Mouse (Mus musculus) stomach, embryonic 14.5 days (tissue): ENCODE results near the gene Pid1. TPM values are rescaled to one million over a fixed set of nuclear protein-coding genes. Genes with fewer than 3 reads are reported as not detected.

Experiments used
- ATAC-seq: fragments of 200-750 bp; cut with Nextera tagmentation; 2 replicates; pipeline ENCODE4 v1.8.0; 2017; ENCODE audit warnings: low read depth, moderate TSS enrichment; ENCODE audit not compliant: insufficient number of reproducible peaks, insufficient read depth, low FRiP score
- H3K27ac ChIP-seq: fragments of 300-500 bp; sonication (generic); 2 replicates; pipeline ENCODE4 v1.5.1; 2014; ENCODE audit warnings: mild to moderate bottlenecking, low read length, moderate library complexity, mixed read lengths
- H3K27me3 ChIP-seq: fragments of 300-500 bp; sonication (generic); 2 replicates; pipeline ENCODE4 v1.6.1; 2014; ENCODE audit warnings: low read length, control low read depth, mixed read lengths; ENCODE audit not compliant: control insufficient read depth, insufficient read depth
- H3K36me3 ChIP-seq: fragments of 300-500 bp; sonication (generic); 2 replicates; pipeline ENCODE4 v1.6.1; 2014; ENCODE audit warnings: mild to moderate bottlenecking, control low read depth, low read length, moderate library complexity, mixed read lengths; ENCODE audit not compliant: control insufficient read depth, insufficient read depth
- H3K4me1 ChIP-seq: fragments of 300-500 bp; sonication (generic); 2 replicates; pipeline ENCODE4 v1.6.1; 2014; ENCODE audit warnings: low read length, control low read depth, mixed read lengths; ENCODE audit not compliant: control insufficient read depth, insufficient read depth
- H3K4me2 ChIP-seq: fragments of 300-500 bp; sonication (generic); replicated peaks from 2 replicates; pipeline ENCODE4 v1.6.1; 2014; ENCODE audit warnings: low read depth, low read length, control low read depth
- H3K4me3 ChIP-seq: fragments of 300-500 bp; sonication (generic); 2 replicates; pipeline ENCODE4 v1.5.1; 2014; ENCODE audit warnings: low read depth, low read length, control low read depth
- H3K9ac ChIP-seq: fragments of 300-500 bp; sonication (generic); replicated peaks from 2 replicates; pipeline ENCODE4 v1.6.1; 2014; ENCODE audit warnings: low read depth, mild to moderate bottlenecking, control low read depth, low read length, moderate library complexity, mixed read lengths
- H3K9me3 ChIP-seq: fragments of 300-500 bp; sonication (generic); 2 replicates; pipeline ENCODE4 v1.6.1; 2016; ENCODE audit warnings: low read depth, low read length, control low read depth; ENCODE audit not compliant: control insufficient read depth
- WGBS: fragments of 180-500 bp; shearing (Covaris S2); extraction: QIAGEN DNeasy Blood & Tissue Kit; methylation state at CpG from one replicate; pipeline ENCODE4 v1.1.7; 2014; 5-methylcytosine and 5-hydroxymethylcytosine counted together
- polyA plus RNA-seq: library from polyadenylated mRNA; unstranded; fragments of >200 nt; fragmentation: Nextera tagmentation; extraction: Ambion mirVana; gene quantifications from 2 replicates; pipeline ENCODE4 v1.2.1, GENCODE M21; 2014

The Pid1 gene
- polyA plus RNA-seq, 1 experiment from 2014 or later: 16.7 TPM

DNA sequence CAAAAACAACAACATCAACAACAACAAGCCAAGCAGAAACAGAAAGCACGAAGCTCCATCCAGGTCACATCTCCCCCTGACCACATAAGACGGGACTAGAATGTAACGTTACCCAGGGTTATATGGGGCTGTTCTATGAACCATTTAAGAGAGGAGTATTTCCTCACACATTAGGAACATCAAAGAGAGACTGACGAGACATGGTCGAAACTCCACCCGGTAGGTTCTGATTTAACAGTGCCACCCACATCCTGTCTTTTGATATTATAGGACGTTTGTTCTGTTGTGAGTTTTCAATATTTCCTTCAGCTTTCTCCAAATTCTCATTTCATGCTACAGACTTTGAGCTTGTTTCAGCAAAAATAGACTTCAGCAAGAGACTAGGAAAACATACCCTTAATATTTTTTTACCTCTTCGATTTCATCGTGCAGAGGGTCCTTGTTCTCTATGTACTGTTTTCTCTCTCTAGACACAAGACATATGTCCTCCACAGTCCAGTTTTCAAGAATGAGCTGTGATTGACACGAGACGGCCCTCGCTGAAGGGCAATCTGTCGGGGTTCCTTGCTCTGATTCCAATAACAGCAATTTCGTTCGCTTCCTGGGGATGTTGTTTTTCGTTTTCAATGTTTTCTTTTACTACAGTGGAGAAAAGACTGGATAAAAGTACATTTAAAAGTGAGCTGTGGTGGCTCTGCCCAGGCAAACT, 58.1 kb downstream of the Pid1 start:
- no peak overlapping the region for H3K9ac ChIP-seq
- H3K27me3 ChIP-seq: no peaks in the 10 kb centered on the region
- ATAC-seq: no peak
- H3K4me2 ChIP-seq: no peak overlapping the region
- no peaks in the 10 kb centered on the region for H3K9me3 ChIP-seq
- H3K27ac ChIP-seq: no peak overlapping the region
- WGBS: 86% methylated on average over 16 of the region's 16 CpGs
- no peaks in the 10 kb centered on the region for H3K36me3 ChIP-seq
- H3K4me1 ChIP-seq: no peaks in the 10 kb centered on the region
- no peak overlapping the region for H3K4me3 ChIP-seq

DNA sequence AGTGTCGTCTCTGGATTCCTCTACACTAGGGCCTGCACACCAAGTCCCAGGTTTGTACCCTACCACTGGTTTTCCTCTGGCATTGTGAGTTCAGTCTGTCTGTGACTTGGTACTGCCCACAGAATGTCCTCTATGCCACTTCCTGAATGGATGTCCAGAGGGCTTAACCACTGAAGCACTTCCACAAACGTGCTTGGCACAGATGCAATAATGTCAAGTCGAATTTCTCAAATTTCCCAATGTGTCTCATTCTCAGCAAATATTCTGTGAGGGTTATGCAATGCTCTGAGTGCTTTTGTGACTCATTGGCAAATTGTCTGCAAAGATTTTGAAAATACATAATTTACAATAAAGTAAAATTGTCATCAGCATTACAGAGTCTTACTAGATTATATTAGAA, 61.2 kb downstream of the Pid1 start:
- no peaks in the 10 kb centered on the region for H3K27me3 ChIP-seq
- H3K9ac ChIP-seq: no peak overlapping the region
- no peaks in the 10 kb centered on the region for H3K36me3 ChIP-seq
- no peaks in the 10 kb centered on the region for H3K4me1 ChIP-seq
- H3K27ac ChIP-seq: no peak overlapping the region
- H3K4me3 ChIP-seq: no peak overlapping the region
- no peak for ATAC-seq
- no peaks in the 10 kb centered on the region for H3K9me3 ChIP-seq
- no peak overlapping the region for H3K4me2 ChIP-seq
- 71% methylated on average over 3 of the region's 3 CpGs for WGBS

DNA sequence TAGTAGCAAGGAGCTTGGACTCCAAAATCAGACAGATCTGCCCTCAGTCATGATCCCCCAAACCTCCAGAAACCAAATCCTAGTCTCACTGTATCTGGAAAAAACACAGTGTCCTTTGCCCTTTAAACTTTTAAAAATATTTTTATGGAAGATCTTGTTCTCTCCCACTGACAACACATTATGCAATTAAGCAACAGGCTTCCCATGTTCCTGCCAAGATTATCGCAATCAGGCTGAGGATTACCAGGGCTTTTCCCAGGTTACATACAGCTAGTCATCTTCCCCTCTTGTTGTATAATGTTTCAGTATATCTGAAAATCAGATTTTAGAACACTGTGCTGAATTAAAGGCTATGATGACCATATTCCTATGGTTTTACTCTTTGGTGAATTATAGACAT, 64.3 kb downstream of the Pid1 start:
- Histone ChIP-seq H3K27ac (no peak overlapping the region), H3K27me3 (no peaks in the 10 kb centered on the region), H3K9me3 (no peaks in the 10 kb centered on the region), H3K9ac (no peak overlapping the region), H3K4me1 (no peaks in the 10 kb centered on the region), H3K4me3 (no peak overlapping the region), H3K36me3 (no peaks in the 10 kb centered on the region), H3K4me2 (no peak overlapping the region)
- 77% methylated on average over 1 of the region's 1 CpGs for WGBS
- ATAC-seq: no peak

DNA sequence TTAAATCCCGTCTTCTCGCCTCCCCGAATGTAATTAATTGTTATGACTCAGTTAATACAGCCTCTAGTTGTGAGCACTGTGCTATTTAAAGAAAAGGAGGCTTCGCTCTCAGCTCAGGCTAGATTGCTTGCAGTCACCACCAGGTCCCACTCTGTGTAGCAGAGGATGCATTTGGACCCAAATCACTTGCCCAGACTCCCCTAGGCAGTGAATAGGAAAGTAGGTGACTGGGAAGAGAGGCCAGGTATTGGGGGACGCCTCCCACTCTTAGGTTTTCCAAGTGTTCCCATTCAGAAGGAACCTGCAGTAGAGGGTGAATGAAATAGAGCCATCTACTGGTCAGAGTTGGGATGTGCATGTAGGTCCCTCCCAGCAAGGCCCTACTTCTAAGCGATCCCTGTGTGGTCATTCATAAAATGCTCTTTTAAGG, 77.3 kb downstream of the Pid1 start:
- H3K4me2 ChIP-seq: no peak overlapping the region
- ATAC-seq: peak; percentile 40; the same call in 1 of the 2 replicates
- 0 out of 2 replicates have a peak, but pooled peaks cover 5% of the 10 kb centered on the region for H3K27me3 ChIP-seq
- H3K9me3 ChIP-seq: no peaks in the 10 kb centered on the region
- H3K27ac ChIP-seq: no peak overlapping the region
- H3K9ac ChIP-seq: no peak overlapping the region
- H3K36me3 ChIP-seq: no peaks in the 10 kb centered on the region
- 26% methylated on average over 6 of the region's 6 CpGs for WGBS
- H3K4me1 ChIP-seq: no peaks in the 10 kb centered on the region
- no peak overlapping the region for H3K4me3 ChIP-seq

DNA sequence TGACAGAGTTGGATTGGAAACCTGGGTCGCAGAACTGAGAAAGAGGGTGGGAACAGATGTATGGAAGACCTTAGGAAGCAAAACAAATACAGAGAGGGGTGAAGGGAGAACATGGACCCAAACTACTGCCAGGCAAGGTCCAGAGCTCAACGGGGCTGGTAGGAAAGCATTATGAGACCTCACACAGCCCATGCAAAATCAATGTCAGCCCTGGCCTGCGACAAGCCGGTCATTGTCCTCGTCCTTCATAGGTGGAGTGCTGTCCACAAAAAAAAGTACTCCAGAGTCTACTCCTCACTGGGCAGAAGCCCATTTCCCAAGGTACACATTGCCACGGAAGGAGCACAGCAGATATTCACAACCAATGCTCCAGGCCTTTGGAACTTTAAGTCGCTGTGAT, 78.4 kb downstream of the Pid1 start:
- ATAC-seq: no peak
- H3K4me2 ChIP-seq: no peak overlapping the region
- no peak overlapping the region for H3K4me3 ChIP-seq
- no peaks in the 10 kb centered on the region for H3K4me1 ChIP-seq
- no peaks in the 10 kb centered on the region for H3K36me3 ChIP-seq
- H3K27me3 ChIP-seq: 0 out of 2 replicates have a peak, but pooled peaks cover 5% of the 10 kb centered on the region
- H3K27ac ChIP-seq: no peak overlapping the region
- no peaks in the 10 kb centered on the region for H3K9me3 ChIP-seq
- 82% methylated on average over 7 of the region's 7 CpGs for WGBS
- no peak overlapping the region for H3K9ac ChIP-seq

DNA sequence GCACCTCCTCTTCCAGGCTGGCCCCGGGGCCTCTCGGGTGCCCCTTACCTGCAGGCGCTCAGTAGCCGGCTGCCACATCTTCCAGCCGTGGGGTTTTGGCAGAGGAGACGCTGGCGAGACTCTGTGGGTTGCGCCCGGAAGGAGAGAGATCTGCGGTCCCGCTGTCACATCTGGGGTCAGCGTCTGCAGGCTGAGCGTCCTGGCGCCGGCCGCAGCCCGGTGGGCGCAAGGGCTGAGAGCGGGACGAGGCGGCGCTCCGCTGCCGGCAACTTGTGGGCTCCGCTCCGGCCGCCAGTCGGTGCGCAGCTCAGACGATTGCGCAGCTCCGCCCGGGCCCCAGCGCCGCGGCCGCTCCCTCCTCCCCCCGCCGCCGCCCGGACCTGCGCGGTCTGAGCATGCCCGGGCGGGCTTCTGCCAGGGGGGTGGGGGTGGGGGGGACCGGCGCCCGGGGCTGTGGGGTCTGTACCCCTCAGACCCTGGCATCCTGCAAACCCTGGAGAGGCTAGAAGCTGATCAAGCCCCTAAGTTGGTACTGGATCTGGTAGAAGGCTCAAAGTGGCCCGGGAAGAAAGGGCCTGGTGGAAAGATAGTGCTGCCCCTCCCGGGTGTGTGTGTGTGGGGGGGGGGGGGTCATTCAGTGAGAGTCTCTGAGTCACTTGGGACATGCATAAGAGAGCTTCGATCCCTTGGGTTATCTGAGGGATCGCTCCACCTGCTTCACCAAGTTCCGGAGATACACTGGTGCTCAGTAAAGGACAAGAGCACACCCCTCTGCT, 79.5 kb downstream of the Pid1 start:
- no peaks in the 10 kb centered on the region for H3K36me3 ChIP-seq
- H3K4me2 ChIP-seq: peak overlapping the region; percentile 88
- WGBS: 5% methylated on average over 50 of the region's 53 CpGs
- peak; percentile 86 for ATAC-seq
- H3K27ac ChIP-seq: no peak overlapping the region
- H3K4me1 ChIP-seq: no peaks in the 10 kb centered on the region
- 0 out of 2 replicates have a peak, but pooled peaks cover 5% of the 10 kb centered on the region for H3K27me3 ChIP-seq
- H3K4me3 ChIP-seq: peak overlapping the region; percentile 51
- peak overlapping the region; percentile 53 for H3K9ac ChIP-seq
- H3K9me3 ChIP-seq: no peaks in the 10 kb centered on the region

DNA sequence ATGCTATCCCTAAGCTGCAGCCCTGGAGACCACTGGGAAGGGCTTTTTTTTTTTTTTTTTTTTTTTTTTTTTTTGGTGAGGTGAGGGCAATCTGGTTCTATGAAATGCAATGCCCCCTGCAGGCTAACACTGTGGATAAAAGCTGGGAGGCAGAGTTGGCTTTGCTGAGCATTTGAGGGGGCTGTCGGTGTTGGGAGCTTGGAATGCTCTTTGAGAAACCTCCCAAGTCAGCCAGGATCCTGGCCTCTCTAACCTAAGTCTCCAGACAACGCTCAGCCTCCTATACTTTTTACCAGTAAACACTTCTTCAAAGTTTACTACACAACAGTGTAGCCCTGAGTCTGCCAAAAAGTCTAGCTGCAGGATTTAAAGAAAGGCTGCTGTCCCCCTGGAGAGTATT, 80.9 kb downstream of the Pid1 start:
- Histone ChIP-seq H3K36me3 (no peaks in the 10 kb centered on the region), H3K9me3 (no peaks in the 10 kb centered on the region), H3K27ac (no peak overlapping the region), H3K4me1 (no peaks in the 10 kb centered on the region), H3K4me2 (peak overlapping the region; percentile 88), H3K4me3 (peak overlapping the region; percentile 51), H3K27me3 (0 out of 2 replicates have a peak, but pooled peaks cover 5% of the 10 kb centered on the region), H3K9ac (no peak overlapping the region)
- 3% methylated on average over 2 of the region's 2 CpGs for WGBS
- no peak for ATAC-seq

DNA sequence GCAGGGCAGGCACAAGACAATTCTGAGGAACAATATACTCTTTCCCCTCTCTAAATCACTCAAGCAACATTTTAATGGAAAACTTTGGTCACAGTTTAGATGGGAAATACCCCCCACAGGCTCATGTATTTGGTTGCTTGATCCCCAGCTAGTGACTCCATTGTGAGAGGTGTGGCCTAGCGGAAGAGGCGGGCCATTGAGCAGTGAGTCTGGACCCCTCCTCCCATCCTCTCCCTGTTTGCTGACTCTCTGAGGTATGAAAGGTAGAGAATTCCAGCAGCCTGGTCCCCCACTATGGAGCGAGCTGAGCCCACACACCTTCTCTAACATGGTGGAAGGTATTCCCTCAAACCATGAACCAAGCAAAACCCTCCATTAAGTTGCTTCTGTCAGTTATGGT, 83.8 kb downstream of the Pid1 start:
- no peak for ATAC-seq
- Histone ChIP-seq H3K27me3 (0 out of 2 replicates have a peak, but pooled peaks cover 3% of the 10 kb centered on the region), H3K36me3 (no peaks in the 10 kb centered on the region), H3K9ac (no peak overlapping the region), H3K4me2 (no peak overlapping the region), H3K9me3 (no peaks in the 10 kb centered on the region), H3K4me1 (no peaks in the 10 kb centered on the region), H3K4me3 (no peak overlapping the region), H3K27ac (no peak overlapping the region)
- 86% methylated on average over 3 of the region's 3 CpGs for WGBS
